Mouse (Mus musculus) heart, postnatal 0 days (tissue): Measurements from ENCODE around the gene Pepd.

Source experiments
- CTCF ChIP-seq: IDR thresholded peaks from 2 replicates; pipeline ENCODE4 v1.5.1; 2016; ENCODE audit warnings: antibody characterized with exemption, control low read depth, low read depth
- EP300 ChIP-seq: IDR thresholded peaks from 2 replicates; pipeline ENCODE4 v1.6.1; 2016; ENCODE audit warnings: antibody characterized with exemption, low read depth

GRCm38 (mm10) chr7:34986575-34987150 is 74.5 kb downstream of the Pepd start:
- TF ChIP-seq CTCF (no peak), EP300 (no peak)
